Mouse (Mus musculus): ENCODE data around the gene Vmn1r157.
"Not testable (repeated sequence)": the region's sequence is repeated elsewhere in the genome, so short reads cannot be mapped to it uniquely, and the experiment has no call there.

DNA sequence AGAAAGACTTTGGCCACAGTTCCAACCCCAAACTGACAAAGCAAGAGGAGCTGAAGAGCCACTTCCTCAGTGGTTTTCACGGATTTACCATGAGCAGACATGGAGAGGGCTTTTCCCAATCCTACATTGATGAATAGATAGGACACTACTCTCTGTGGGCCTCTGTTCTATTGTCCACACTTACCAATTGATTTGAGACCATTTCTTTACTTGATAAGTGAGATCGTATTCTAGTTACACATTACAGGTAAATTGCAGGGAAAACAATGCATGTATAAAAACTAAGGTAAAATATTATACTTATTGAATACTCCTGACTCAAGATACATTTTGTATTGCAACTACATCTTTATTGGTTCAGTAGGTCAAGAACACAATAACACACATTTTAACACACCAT lies 29.2 kb downstream of the Vmn1r157 start, which contains the start of gene Vmn1r158:
- not testable (repeated sequence) for TF ChIP-seq POLR2A (IDR thresholded peaks at IDR 0.05; ENCODE audit: extremely low read depth, insufficient read depth, low read length); CTCF (IDR thresholded peaks at IDR 0.05; ENCODE audit: low read depth, low read length)

Data from liver, adult 2 months (tissue).